Mouse (Mus musculus) kidney, postnatal 36 days (tissue): ENCODE data around the gene 2310007B03Rik.

ENCODE experiments used
- DNase-seq, 2 experiments: peaks; one replicate each; pipeline ENCODE4 v3.0.0; 2021 to 2022; ENCODE audit warnings: mixed read lengths in 2 of 2

The 2310007B03Rik gene

GRCm38 (mm10) chr1:93101571-93102061, 59.1 kb downstream of the 2310007B03Rik start, which contains the start of gene Kif1a:
Gene Kif1a (minus strand): TSS chr1:93101951.
- peak in 1 of 2 experiments; percentile 10 for DNase-seq
